Mouse (Mus musculus) MEL (cell line): Measurements from ENCODE around the gene Sparc.

Experiments used
- POLR2A ChIP-seq, 2 experiments: IDR thresholded peaks; 2 replicates each; pipeline ENCODE4 v1.6.1; 2011 to 2012; ENCODE audit warnings: low read length in 2 of 2, mild to moderate bottlenecking in 2 of 2, control low read depth in 1 of 2, improper control_type of control experiment in 1 of 2, low read depth in 1 of 2, moderate library complexity in 1 of 2; ENCODE audit not compliant: control insufficient read depth in 1 of 2, insufficient read depth in 1 of 2, poor library complexity in 1 of 2
- RAD21 ChIP-seq: IDR thresholded peaks from 2 replicates; pipeline ENCODE4 v1.6.1; 2011; ENCODE audit warnings: mild to moderate bottlenecking, low read depth, low read length, improper control_type of control experiment

DNA sequence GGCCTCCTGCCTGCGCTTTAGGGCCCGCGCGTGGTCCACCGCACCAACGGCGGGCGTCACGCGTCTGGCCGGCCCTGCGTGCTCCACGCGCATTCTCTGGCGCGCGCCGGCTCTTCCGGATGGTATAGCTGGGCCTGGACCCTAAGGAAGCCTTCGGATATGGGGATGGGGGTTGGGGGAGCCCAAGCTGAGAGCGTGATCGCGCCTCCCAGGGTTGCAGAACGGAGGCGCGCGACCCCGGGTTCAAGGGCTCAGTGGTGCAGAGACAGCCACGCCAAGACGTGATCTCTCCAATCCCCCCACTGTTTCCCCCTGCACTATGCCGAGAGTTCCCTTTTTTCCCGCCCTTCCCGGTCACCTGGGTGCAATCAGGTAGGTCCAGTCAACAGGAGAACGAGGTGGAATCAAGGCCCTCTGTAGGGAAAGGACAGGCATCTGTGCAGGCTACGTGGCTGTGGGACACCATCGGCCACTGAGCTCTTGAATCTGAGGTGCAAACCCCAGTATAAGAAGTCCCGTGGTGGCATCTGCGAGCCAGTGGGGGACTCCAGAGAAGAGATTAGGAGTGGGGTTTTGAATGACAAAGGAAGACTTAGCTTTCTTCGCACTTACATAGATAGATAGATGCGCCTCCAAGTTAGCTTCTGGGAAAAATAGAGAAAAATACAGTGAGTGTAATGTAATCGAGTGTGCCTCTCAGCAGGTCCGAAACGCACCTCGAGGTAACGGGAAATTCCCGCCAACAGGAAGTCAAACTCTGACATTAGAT is 47.1 kb upstream of the Sparc start:
- TF ChIP-seq RAD21 (no peak), POLR2A (IDR thresholded peaks at IDR 0.05; ENCODE audit: control insufficient read depth in 1 of 2, insufficient read depth in 1 of 2, low read depth in 1 of 2, low read length in 2 of 2, poor library complexity in 1 of 2) (peak in 1 of 2 experiments; percentile 22; a peak in 1 of 4 replicates)
